Mouse (Mus musculus): Measurements from ENCODE around the gene Pknox1.
"Not testable (repeated sequence)": the region's sequence is repeated elsewhere in the genome, so short reads cannot be mapped to it uniquely, and the experiment has no call there.

Gene Pknox1

GRCm38 (mm10) chr17:31552601-31553000 lies 11.9 kb upstream of the Pknox1 start:
- not testable (repeated sequence) for DNase-seq (ENCODE audit: low read depth, low spot score)

- no peak for DNase-seq (ENCODE audit: low read depth, low spot score)
Measured at GRCm38 (mm10) chr17:31556253-31556652, 8.3 kb upstream of the Pknox1 start.

GRCm38 (mm10) chr17:31557124-31557880 lies 7.2 kb upstream of the Pknox1 start:
- DNase-seq (ENCODE audit: low read depth, low spot score): no peak

DNA sequence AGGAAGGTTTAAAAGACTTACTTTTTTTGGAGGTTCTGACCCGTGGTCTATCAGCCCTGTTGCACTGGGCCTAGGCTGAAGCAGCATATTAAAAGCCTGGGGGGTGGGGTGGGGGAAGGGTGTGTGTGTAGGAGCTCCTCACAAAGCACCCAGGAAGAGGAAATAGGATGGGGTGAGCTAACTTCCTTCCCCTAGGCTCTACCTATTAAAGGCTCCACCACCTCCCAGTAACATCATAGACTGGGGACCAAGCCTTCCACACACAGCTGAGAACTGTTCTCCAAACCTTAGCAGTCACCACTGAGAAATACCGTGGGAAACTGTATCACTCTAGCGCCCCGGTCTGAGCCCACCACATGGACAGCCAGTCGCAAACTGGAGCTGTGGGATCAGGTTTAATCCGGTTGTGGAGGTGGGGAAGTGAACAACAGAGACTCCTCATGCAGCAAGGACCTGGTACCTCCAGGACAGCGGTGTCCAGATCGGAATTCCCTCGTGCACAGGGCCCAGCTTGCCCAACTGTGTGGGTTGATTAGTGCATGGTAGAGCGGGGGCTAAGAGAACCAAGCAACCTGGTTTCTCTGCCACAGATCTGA lies 6.5 kb upstream of the Pknox1 start:
- no peak for DNase-seq (ENCODE audit: low read depth, low spot score)

DNA sequence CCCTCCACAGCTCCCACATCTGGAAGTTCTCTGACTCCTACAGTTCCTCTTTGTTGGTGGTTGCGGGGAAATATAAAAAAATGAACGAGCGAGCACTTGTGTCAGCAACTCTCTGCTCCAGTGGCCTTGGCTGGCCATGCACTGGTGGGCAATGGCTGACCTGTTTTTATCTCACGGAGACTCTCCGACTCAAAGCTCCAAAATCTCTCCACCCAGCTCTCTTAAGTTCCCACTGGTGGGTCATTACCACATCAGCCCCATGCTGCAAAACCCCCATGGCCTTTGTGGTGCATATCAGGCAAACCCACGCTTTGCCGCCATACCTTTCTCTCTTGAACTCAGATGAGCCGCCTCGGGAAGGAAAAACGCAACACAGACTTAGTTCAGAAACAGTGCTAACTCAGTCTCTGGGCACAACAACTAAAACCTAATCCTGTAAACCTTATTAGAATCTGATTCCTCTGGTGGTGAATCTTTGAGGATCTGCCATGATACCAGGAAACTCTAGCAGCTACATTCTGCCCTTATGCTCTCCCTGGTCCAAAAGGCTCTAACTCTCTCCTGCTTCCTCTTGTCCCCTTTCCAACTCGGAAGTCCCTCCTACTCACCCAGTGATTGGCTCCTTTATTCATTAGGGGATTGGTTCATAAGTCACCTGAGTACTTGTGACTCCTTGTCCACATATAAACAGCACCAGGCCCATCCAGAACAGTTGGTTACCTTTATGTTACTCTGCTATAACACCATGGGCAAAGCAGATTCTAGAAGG lies 5.3 kb upstream of the Pknox1 start:
- no peak for DNase-seq (ENCODE audit: low read depth, low spot score)

- DNase-seq (ENCODE audit: low read depth, low spot score): no peak
Measured at GRCm38 (mm10) chr17:31563632-31564014, 911 bp upstream of the Pknox1 start.

- DNase-seq (ENCODE audit: low read depth, low spot score): no peak
Measured at GRCm38 (mm10) chr17:31564858-31565140, 265 bp downstream of the Pknox1 start.

GRCm38 (mm10) chr17:31565141-31566056 lies 865 bp downstream of the Pknox1 start:
- DNase-seq (ENCODE audit: low read depth, low spot score): peak; percentile 54

GRCm38 (mm10) chr17:31566276-31566675 lies 1.7 kb downstream of the Pknox1 start:
- DNase-seq (ENCODE audit: low read depth, low spot score): no peak

DNA sequence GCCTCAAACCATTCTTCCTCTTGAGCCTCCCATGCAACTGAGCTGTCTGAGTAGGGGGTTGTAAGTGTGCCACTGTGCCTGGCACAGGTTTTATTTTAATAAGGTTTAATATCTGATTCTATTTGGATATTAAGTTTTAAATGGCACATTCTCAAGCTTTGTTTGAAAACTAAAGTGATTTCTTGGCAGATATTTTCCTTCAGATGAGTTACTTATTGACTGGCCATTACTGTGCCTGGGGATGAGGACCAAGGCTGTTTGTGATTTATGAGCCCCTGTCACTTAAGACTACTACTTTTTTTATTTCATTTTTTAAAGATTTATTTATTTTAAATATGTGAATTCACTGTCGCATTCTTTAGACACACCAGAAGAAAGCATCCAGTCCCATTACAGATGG lies 5.2 kb downstream of the Pknox1 start:
- no peak for DNase-seq (ENCODE audit: low read depth, low spot score)

DNA sequence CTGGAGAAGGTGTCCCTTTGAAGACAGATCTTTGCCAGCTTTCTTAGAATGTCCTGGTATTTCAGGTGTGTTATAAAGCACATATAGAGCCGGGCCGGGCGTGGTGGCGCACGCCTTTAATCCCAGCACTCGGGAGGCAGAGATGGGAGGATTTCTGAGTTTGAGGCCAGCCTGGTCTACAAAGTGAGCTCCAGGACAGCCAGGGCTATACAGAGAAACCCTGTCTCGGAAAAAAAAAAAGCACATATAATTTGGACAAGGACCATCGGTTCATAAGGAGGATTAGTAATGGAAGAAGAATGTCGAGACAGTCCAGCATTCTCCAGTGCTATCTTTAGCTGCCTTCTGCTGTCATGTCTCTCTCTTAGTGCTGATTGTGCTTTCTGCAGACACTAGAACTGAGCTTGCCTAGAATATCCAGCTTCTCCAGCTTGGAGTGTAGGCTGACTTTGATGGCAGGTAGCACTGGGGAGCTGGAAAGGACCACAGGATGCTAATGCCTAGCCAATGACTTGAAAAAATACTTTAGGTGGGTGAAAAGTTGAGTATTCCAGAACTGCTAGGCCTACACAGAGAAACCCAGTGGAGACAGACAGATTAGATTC lies 5.9 kb downstream of the Pknox1 start:
- no peak for DNase-seq (ENCODE audit: low read depth, low spot score)

DNA sequence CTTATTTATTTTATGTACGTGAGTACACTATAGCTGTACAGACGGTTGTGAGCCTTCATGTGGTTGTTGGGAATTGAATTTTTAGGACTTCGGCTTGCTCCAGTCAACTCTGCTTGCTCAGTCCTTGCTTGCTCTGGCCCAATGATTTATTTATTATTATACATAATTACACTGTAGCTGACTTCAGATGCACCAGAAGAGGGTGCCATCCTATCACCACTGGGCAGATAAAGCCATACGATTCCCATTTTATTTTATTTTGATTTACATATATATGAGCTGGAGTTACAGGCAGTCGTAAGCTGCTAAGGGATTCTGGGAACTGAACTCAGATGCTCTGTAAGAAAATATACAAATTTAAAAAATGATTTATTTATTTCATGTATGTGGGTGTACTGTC lies 7.2 kb downstream of the Pknox1 start:
- DNase-seq (ENCODE audit: low read depth, low spot score): no peak

- no peak for DNase-seq (ENCODE audit: low read depth, low spot score)
Measured at GRCm38 (mm10) chr17:31574662-31575061, 10.1 kb downstream of the Pknox1 start.

DNA sequence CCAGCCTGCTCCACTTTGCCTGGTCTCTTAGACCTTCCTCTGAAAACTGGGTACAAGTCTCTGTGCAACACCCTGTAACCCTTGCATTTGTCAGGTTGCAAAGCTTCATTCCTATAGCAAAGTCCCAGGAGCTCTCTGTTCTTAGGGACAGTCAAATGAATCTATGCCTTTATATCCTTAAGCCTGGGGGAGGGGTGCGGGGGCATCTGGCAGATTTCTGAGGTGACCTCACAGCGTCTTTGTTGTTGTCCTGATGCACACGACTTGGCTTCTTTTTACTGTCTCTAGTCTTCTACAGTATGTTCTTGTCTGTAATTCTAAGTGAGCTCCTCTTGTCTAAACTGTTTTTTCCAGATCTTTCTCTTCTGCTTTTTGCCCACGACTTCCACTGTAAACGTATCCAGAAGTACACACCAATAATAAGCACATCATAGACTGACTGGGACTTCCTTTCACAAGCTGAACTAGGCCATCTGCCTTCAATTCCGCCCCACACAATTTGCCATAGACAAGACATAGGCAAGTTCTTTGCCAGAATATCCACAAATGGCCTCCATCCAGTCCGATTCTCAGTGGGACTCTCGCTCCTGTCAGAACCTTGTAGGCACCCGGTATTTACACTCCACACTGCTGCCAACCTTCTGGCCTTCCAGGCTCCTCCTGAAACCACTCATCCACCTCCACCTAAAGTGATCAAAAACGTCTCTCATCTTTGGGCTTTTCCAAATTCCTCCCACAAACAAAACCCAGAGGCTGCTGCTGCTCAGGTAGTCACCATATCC lies 12.1 kb downstream of the Pknox1 start:
- no peak for DNase-seq (ENCODE audit: low read depth, low spot score)

DNA sequence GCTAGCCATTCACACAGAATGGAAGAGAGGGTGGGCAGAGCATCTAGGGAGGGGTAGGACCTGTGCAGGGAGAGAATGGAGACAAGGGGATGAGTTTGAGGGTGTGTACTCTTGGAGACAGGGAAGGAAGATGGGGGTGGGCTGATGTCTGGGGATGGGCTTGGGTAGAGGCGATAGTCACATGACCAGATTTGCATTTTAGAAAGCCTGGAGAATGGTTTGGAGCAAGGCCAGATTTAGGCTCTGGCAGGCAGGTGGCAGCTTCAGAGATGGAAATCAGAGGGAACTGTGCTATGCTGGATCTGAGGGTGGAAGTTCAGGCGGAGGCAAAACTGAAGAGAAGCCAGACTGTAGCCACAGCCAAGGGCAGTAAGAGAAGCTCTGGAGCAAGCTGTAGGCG lies 15.8 kb downstream of the Pknox1 start:
- DNase-seq (ENCODE audit: low read depth, low spot score): peak; percentile 46

GRCm38 (mm10) chr17:31583185-31583584 lies 18.7 kb downstream of the Pknox1 start:
- DNase-seq (ENCODE audit: low read depth, low spot score): no peak

DNA sequence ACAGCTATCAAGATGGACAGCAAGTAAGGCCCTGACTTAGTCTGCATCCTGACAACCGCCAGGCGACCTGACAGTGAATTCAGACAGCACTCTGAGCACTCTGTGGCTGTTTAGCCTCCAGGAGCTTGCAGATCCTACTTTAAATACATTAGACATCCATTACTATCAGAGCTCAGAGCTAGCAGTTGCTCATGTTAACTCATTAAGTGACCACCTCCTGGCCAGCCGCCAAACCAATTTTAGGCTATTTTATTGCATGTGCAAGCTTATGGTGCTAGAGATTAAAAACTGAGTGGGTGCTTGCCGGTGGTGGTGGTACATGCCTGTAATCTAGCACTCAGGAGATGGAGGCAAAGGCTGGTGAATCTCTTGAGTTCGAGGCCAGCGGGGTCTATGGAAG lies 19.2 kb downstream of the Pknox1 start:
- no peak for DNase-seq (ENCODE audit: low read depth, low spot score)

- no peak for DNase-seq (ENCODE audit: low read depth, low spot score)
Measured at GRCm38 (mm10) chr17:31588115-31588514, 23.6 kb downstream of the Pknox1 start.

- DNase-seq (ENCODE audit: low read depth, low spot score): no peak
Measured at GRCm38 (mm10) chr17:31588726-31589125, 24.2 kb downstream of the Pknox1 start.

- no peak for DNase-seq (ENCODE audit: low read depth, low spot score)
Measured at GRCm38 (mm10) chr17:31590846-31591245, 26.3 kb downstream of the Pknox1 start.

GRCm38 (mm10) chr17:31594590-31594989 lies 30.1 kb downstream of the Pknox1 start:
- DNase-seq (ENCODE audit: low read depth, low spot score): no peak
